Mouse (Mus musculus): ENCODE results near the gene Ubtd2. TPM values are rescaled to one million over a fixed set of nuclear protein-coding genes. Genes with fewer than 3 reads are reported as not detected.
A peak's percentile ranks its signal among the peaks of the same experiment; 100 is the strongest.
"Not testable (repeated sequence)": the region's sequence is repeated elsewhere in the genome, so short reads cannot be mapped to it uniquely, and the experiment has no call there.

Ubtd2 gene
- polyA plus RNA-seq, 1 experiment, result 2.4 TPM

DNA sequence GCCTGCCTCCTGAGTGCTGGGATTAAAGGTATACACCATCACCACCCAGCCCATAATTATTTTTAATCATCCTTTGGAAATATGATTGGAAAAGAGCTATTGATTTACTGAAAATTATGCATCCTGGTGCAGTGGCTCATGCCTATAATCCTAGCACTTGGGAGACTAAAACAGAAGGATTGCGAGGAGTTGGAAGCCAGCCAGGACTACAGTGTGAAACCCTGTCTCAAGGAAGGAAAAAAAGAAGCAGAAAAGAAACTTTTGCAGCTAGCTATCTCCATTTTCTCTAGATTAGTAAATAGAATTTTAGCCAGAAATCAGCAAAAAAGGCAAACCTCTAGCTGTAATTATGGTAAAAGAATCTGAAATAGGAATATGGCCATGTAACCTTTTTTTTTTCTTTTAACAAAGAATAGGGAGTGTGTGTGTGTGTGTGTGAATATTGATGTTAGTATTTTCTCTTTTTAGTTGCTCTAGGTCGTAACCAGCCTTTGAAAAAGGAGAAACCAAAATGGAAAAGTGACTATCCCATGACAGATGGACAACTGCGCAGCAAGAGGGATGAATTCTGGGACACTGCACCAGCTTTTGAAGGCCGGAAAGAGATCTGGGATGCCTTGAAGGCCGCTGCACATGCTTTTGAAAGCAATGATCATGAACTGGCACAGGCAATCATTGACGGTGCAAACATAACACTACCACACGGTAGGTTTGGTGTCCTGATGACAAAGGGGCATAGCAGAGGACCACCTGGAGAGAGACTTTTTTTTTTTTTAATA lies 43.8 kb downstream of the Ubtd2 start:
- TF ChIP-seq POLR2A (IDR thresholded peaks at IDR 0.05; ENCODE audit: low read depth, low read length) (no peak), CTCF (IDR thresholded peaks at IDR 0.05; ENCODE audit: extremely low read depth, insufficient read depth, insufficient read length, insufficient replicate concordance) (no peak)
- Histone ChIP-seq H3K36me3 (ENCODE audit: control insufficient read depth, insufficient read depth, low read length) (no peaks in the 10 kb centered on the region), H3K4me3 (ENCODE audit: extremely low read depth, insufficient read depth, insufficient read length) (no peak overlapping the region), H3K27me3 (ENCODE audit: control insufficient read depth, insufficient read depth, low read length) (no peaks in the 10 kb centered on the region), H3K27ac (ENCODE audit: insufficient read depth, low read length) (no peak overlapping the region), H3K4me1 (ENCODE audit: control insufficient read depth, insufficient read depth, insufficient read length) (no peaks in the 10 kb centered on the region)
- 90% methylated on average over 7 of the region's 7 CpGs for WGBS
- DNase-seq (ENCODE audit: low read depth in 1 of 2, low spot score in 2 of 2), result no peak

GRCm38 (mm10) chr11:32499931-32500330 lies 44.8 kb downstream of the Ubtd2 start:
- H3K4me1 ChIP-seq (ENCODE audit: control insufficient read depth, insufficient read depth, insufficient read length), result peaks cover 1% of the 10 kb centered on the region; the same call in 1 of the 2 replicates
- no peaks in the 10 kb centered on the region for H3K36me3 ChIP-seq (ENCODE audit: control insufficient read depth, insufficient read depth, low read length)
- 88% methylated on average over 4 of the region's 4 CpGs for WGBS
- DNase-seq (ENCODE audit: low read depth in 1 of 2, low spot score in 2 of 2), result peak in 1 of 2 experiments; percentile 18
- TF ChIP-seq POLR2A (IDR thresholded peaks at IDR 0.05; ENCODE audit: low read depth, low read length), result no peak
- no peak for TF ChIP-seq CTCF (IDR thresholded peaks at IDR 0.05; ENCODE audit: extremely low read depth, insufficient read depth, insufficient read length, insufficient replicate concordance)
- no peaks in the 10 kb centered on the region for H3K27me3 ChIP-seq (ENCODE audit: control insufficient read depth, insufficient read depth, low read length)
- H3K4me3 ChIP-seq (ENCODE audit: extremely low read depth, insufficient read depth, insufficient read length), result no peak overlapping the region
- no peak overlapping the region for H3K27ac ChIP-seq (ENCODE audit: insufficient read depth, low read length)

DNA sequence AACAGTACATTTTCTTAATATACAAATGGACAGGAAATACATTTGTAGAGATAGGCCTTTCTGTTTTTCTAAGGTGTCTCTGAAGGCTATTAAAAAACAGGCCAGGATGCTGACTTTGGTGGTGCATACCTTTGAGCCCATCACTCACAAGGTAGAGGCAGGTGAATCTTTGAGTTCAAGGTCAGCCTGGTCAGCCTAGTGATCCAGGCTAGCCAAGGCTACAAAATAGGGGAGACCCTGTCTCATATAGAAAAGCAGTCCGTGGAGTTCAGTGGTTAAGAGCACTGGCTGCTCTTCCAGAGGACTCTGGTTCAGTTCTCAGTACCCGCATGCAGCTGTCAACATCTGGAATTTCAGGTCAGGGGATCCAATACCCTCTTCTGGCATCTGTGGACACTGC lies 48.5 kb downstream of the Ubtd2 start:
- Histone ChIP-seq H3K36me3 (ENCODE audit: control insufficient read depth, insufficient read depth, low read length) (no peaks in the 10 kb centered on the region), H3K27ac (ENCODE audit: insufficient read depth, low read length) (no peak overlapping the region), H3K4me1 (ENCODE audit: control insufficient read depth, insufficient read depth, insufficient read length) (peaks cover 2% of the 10 kb centered on the region; the same call in 1 of the 2 replicates), H3K4me3 (ENCODE audit: extremely low read depth, insufficient read depth, insufficient read length) (no peak overlapping the region), H3K27me3 (ENCODE audit: control insufficient read depth, insufficient read depth, low read length) (no peaks in the 10 kb centered on the region)
- 94% methylated on average over 2 of the region's 2 CpGs for WGBS
- no peak for TF ChIP-seq POLR2A (IDR thresholded peaks at IDR 0.05; ENCODE audit: low read depth, low read length)
- TF ChIP-seq CTCF (IDR thresholded peaks at IDR 0.05; ENCODE audit: extremely low read depth, insufficient read depth, insufficient read length, insufficient replicate concordance), result no peak
- no peak for DNase-seq (ENCODE audit: low read depth in 1 of 2, low spot score in 2 of 2)

GRCm38 (mm10) chr11:32505091-32505739 lies 50.0 kb downstream of the Ubtd2 start:
- 49% methylated on average over 7 of the region's 7 CpGs for WGBS
- H3K4me1 ChIP-seq (ENCODE audit: control insufficient read depth, insufficient read depth, insufficient read length), result peaks cover 2% of the 10 kb centered on the region; the same call in 1 of the 2 replicates

GRCm38 (mm10) chr11:32510930-32511329 lies 55.8 kb downstream of the Ubtd2 start:
- H3K27ac ChIP-seq (ENCODE audit: insufficient read depth, low read length), result no peak overlapping the region
- 78% methylated on average over 1 of the region's 1 CpGs for WGBS
- no peak for TF ChIP-seq CTCF (IDR thresholded peaks at IDR 0.05; ENCODE audit: extremely low read depth, insufficient read depth, insufficient read length, insufficient replicate concordance)
- no peaks in the 10 kb centered on the region for H3K27me3 ChIP-seq (ENCODE audit: control insufficient read depth, insufficient read depth, low read length)
- DNase-seq (ENCODE audit: low read depth in 1 of 2, low spot score in 2 of 2), result no peak
- no peaks in the 10 kb centered on the region; the same call in 1 of the 2 replicates for H3K36me3 ChIP-seq (ENCODE audit: control insufficient read depth, insufficient read depth, low read length)
- no peak overlapping the region for H3K4me3 ChIP-seq (ENCODE audit: extremely low read depth, insufficient read depth, insufficient read length)
- no peaks in the 10 kb centered on the region; the same call in 1 of the 2 replicates for H3K4me1 ChIP-seq (ENCODE audit: control insufficient read depth, insufficient read depth, insufficient read length)

More at GRCm38 (mm10) chr11:32505091-32505739, 50.0 kb downstream of the Ubtd2 start:
- no peak overlapping the region for H3K4me3 ChIP-seq (ENCODE audit: extremely low read depth, insufficient read depth, insufficient read length)
- peak overlapping the region; percentile 27; the same call in 1 of the 2 replicates for H3K27ac ChIP-seq (ENCODE audit: insufficient read depth, low read length)
- no peaks in the 10 kb centered on the region for H3K27me3 ChIP-seq (ENCODE audit: control insufficient read depth, insufficient read depth, low read length)
- no peak for DNase-seq (ENCODE audit: low read depth in 1 of 2, low spot score in 2 of 2)
- TF ChIP-seq CTCF (IDR thresholded peaks at IDR 0.05; ENCODE audit: extremely low read depth, insufficient read depth, insufficient read length, insufficient replicate concordance) (no peak), POLR2A (IDR thresholded peaks at IDR 0.05; ENCODE audit: low read depth, low read length) (no peak)
- no peaks in the 10 kb centered on the region for H3K36me3 ChIP-seq (ENCODE audit: control insufficient read depth, insufficient read depth, low read length)

GRCm38 (mm10) chr11:32514853-32515252 lies 59.7 kb downstream of the Ubtd2 start:
- WGBS, result 94% methylated on average over 4 of the region's 5 CpGs
- H3K27me3 ChIP-seq (ENCODE audit: control insufficient read depth, insufficient read depth, low read length); H3K4me3 ChIP-seq (ENCODE audit: extremely low read depth, insufficient read depth, insufficient read length); DNase-seq (ENCODE audit: low read depth in 1 of 2, low spot score in 2 of 2); H3K4me1 ChIP-seq (ENCODE audit: control insufficient read depth, insufficient read depth, insufficient read length); H3K36me3 ChIP-seq (ENCODE audit: control insufficient read depth, insufficient read depth, low read length); H3K27ac ChIP-seq (ENCODE audit: insufficient read depth, low read length): not testable (repeated sequence)

DNA sequence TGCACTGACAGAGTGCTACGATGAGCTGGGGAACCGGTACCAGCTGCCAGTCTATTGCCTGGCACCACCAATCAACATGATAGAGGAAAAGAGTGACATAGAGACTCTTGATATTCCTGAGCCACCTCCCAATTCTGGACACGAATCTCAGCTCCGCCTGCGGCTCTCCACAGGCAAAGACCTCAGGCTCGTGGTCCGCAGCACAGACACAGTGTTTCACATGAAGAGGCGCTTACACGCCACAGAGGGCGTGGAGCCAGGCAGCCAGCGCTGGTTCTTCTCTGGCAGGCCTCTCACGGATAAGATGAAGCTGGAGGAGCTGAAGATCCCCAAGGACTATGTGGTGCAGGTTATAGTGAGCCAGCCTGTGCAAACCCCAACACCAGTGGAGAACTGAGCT lies 60.9 kb downstream of the Ubtd2 start:
- 90% methylated on average over 12 of the region's 12 CpGs for WGBS
- H3K36me3 ChIP-seq (ENCODE audit: control insufficient read depth, insufficient read depth, low read length), result peaks cover 2% of the 10 kb centered on the region; the same call in 1 of the 2 replicates
- H3K27ac ChIP-seq (ENCODE audit: insufficient read depth, low read length), result no peak overlapping the region
- no peak for DNase-seq (ENCODE audit: low read depth in 1 of 2, low spot score in 2 of 2)
- no peak overlapping the region for H3K4me3 ChIP-seq (ENCODE audit: extremely low read depth, insufficient read depth, insufficient read length)
- no peaks in the 10 kb centered on the region for H3K27me3 ChIP-seq (ENCODE audit: control insufficient read depth, insufficient read depth, low read length)
- no peak for TF ChIP-seq CTCF (IDR thresholded peaks at IDR 0.05; ENCODE audit: extremely low read depth, insufficient read depth, insufficient read length, insufficient replicate concordance)
- no peak for TF ChIP-seq POLR2A (IDR thresholded peaks at IDR 0.05; ENCODE audit: low read depth, low read length)
- no peaks in the 10 kb centered on the region; the same call in 1 of the 2 replicates for H3K4me1 ChIP-seq (ENCODE audit: control insufficient read depth, insufficient read depth, insufficient read length)
